Mouse (Mus musculus) limb, embryonic 14.5 days (tissue): ENCODE measurements around the gene Psmc3ip. TPM values are rescaled to one million over a fixed set of nuclear protein-coding genes. Genes with fewer than 3 reads are reported as not detected.
A peak's percentile ranks its signal among the peaks of the same experiment; 100 is the strongest.

Experiments used
- ATAC-seq: fragments of 200-750 bp; cut with Nextera tagmentation; 2 replicates; pipeline ENCODE4 v1.8.0; 2017; ENCODE audit warnings: low read depth, moderate number of reproducible peaks, moderate TSS enrichment; ENCODE audit not compliant: low FRiP score
- DNase-seq: peaks from one replicate; pipeline ENCODE4 v3.0.0-alpha.2; 2015; ENCODE audit warnings: low spot score
- H3K27ac ChIP-seq: fragments of 300-500 bp; sonication (generic); replicated peaks from 2 replicates; pipeline ENCODE4 v1.5.1; 2014; ENCODE audit warnings: low read depth, mild to moderate bottlenecking, low read length, moderate library complexity, mixed read lengths
- H3K27me3 ChIP-seq: fragments of 300-500 bp; sonication (generic); 2 replicates; pipeline ENCODE4 v1.6.1; 2014; ENCODE audit warnings: low read length, mixed read lengths; ENCODE audit not compliant: control insufficient read depth, insufficient read depth
- H3K36me3 ChIP-seq: fragments of 300-500 bp; sonication (generic); 2 replicates; pipeline ENCODE4 v1.6.1; 2014; ENCODE audit warnings: mild to moderate bottlenecking, low read length, moderate library complexity, mixed read lengths; ENCODE audit not compliant: control insufficient read depth, insufficient read depth
- H3K4me1 ChIP-seq: fragments of 300-500 bp; sonication (generic); 2 replicates; pipeline ENCODE4 v1.6.1; 2014; ENCODE audit warnings: antibody characterized with exemption, low read length, mixed read lengths; ENCODE audit not compliant: control insufficient read depth, insufficient read depth
- H3K4me2 ChIP-seq: fragments of 300-500 bp; sonication (generic); replicated peaks from 2 replicates; pipeline ENCODE4 v1.6.1; 2014; ENCODE audit warnings: low read depth, mild to moderate bottlenecking, low read length, moderate library complexity; ENCODE audit not compliant: severe bottlenecking
- H3K4me3 ChIP-seq: fragments of 300-500 bp; sonication (generic); replicated peaks from 2 replicates; pipeline ENCODE4 v1.5.1; 2014; ENCODE audit warnings: low read length
- H3K9ac ChIP-seq: fragments of 300-500 bp; sonication (generic); 2 replicates; pipeline ENCODE4 v1.6.1; 2014; ENCODE audit warnings: mild to moderate bottlenecking, low read depth, low read length, moderate library complexity; ENCODE audit not compliant: severe bottlenecking
- H3K9me3 ChIP-seq: fragments of 300-500 bp; sonication (generic); 2 replicates; pipeline ENCODE4 v1.6.1; 2016; ENCODE audit warnings: low read length; ENCODE audit not compliant: control insufficient read depth
- POLR2A ChIP-seq: fragments of 200-500 bp; IDR thresholded peaks from 2 replicates; pipeline ENCODE4 v1.8.0; 2012; ENCODE audit warnings: inconsistent platforms, mild to moderate bottlenecking, moderate library complexity, borderline replicate concordance; ENCODE audit not compliant: insufficient read depth, insufficient read length; ENCODE audit errors: extremely low read depth
- WGBS: fragments of 180-500 bp; shearing (Covaris S2); extraction: QIAGEN DNeasy Blood & Tissue Kit; methylation state at CpG from one replicate; pipeline ENCODE4 v1.1.7; 2014; 5-methylcytosine and 5-hydroxymethylcytosine counted together
- polyA plus RNA-seq, 2 experiments: library from polyadenylated mRNA; depleted of rRNA in 1 of 2; stranded (reverse) in 1 of 2; unstranded in 1 of 2; fragments of >200 nt; fragmentation: Nextera tagmentation in 1 of 2; extraction: Ambion mirVana in 1 of 2; gene quantifications; 2 replicates each; pipeline versions ENCODE4 v1.2.1 to v1.2.3; 2012 to 2014

Gene Psmc3ip
- polyA plus RNA-seq, 2 experiments: 24.3 to 32.9 TPM

GRCm38 (mm10) chr11:101112186-101112585 lies 16.9 kb upstream of the Psmc3ip start:
- H3K9ac ChIP-seq: no peak overlapping the region
- WGBS: 85% methylated on average over 3 of the region's 3 CpGs
- DNase-seq: no peak

GRCm38 (mm10) chr11:101111178-101111577 lies 15.9 kb upstream of the Psmc3ip start:
- Histone ChIP-seq H3K27me3 (no peaks in the 10 kb centered on the region), H3K36me3 (peaks cover 3% of the 10 kb centered on the region; the same call in 1 of the 2 replicates), H3K9me3 (no peaks in the 10 kb centered on the region), H3K9ac (no peak overlapping the region), H3K27ac (no peak overlapping the region), H3K4me2 (no peak overlapping the region), H3K4me3 (no peak overlapping the region), H3K4me1 (no peaks in the 10 kb centered on the region)
- ATAC-seq (no peak), DNase-seq (no peak)
- TF ChIP-seq POLR2A: no peak
- WGBS: 88% methylated on average over 4 of the region's 4 CpGs

More at GRCm38 (mm10) chr11:101112186-101112585, 16.9 kb upstream of the Psmc3ip start:
- peaks cover 9% of the 10 kb centered on the region; the same call in 1 of the 2 replicates for H3K36me3 ChIP-seq
- no peak for TF ChIP-seq POLR2A
- no peak for ATAC-seq
- H3K4me2 ChIP-seq: no peak overlapping the region
- H3K9me3 ChIP-seq: no peaks in the 10 kb centered on the region
- no peak overlapping the region for H3K27ac ChIP-seq
- no peak overlapping the region for H3K4me3 ChIP-seq
- H3K4me1 ChIP-seq: no peaks in the 10 kb centered on the region
- H3K27me3 ChIP-seq: no peaks in the 10 kb centered on the region

- peaks cover 7% of the 10 kb centered on the region for H3K36me3 ChIP-seq
- no peaks in the 10 kb centered on the region for H3K9me3 ChIP-seq
- TF ChIP-seq POLR2A: no peak
- no peak overlapping the region for H3K4me3 ChIP-seq
- 49% methylated on average over 5 of the region's 5 CpGs for WGBS
- no peak overlapping the region for H3K27ac ChIP-seq
- no peak for DNase-seq
- ATAC-seq: no peak
- no peaks in the 10 kb centered on the region for H3K27me3 ChIP-seq
- no peaks in the 10 kb centered on the region for H3K4me1 ChIP-seq
- no peak overlapping the region for H3K4me2 ChIP-seq
- no peak overlapping the region for H3K9ac ChIP-seq
These were observed 15.5 kb upstream of the Psmc3ip start for GRCm38 (mm10) chr11:101110708-101111107.

- no peaks in the 10 kb centered on the region for H3K9me3 ChIP-seq
- no peak overlapping the region for H3K4me2 ChIP-seq
- no peaks in the 10 kb centered on the region for H3K27me3 ChIP-seq
- no peaks in the 10 kb centered on the region for H3K4me1 ChIP-seq
- 82% methylated on average over 4 of the region's 4 CpGs for WGBS
- H3K9ac ChIP-seq: no peak overlapping the region
- ATAC-seq (no peak), DNase-seq (no peak)
- no peak overlapping the region for H3K4me3 ChIP-seq
- H3K27ac ChIP-seq: no peak overlapping the region
- H3K36me3 ChIP-seq: peaks cover 17% of the 10 kb centered on the region
- no peak for TF ChIP-seq POLR2A
These were observed 14.1 kb upstream of the Psmc3ip start for GRCm38 (mm10) chr11:101109351-101109750.

- Histone ChIP-seq H3K27ac (no peak overlapping the region), H3K9me3 (no peaks in the 10 kb centered on the region), H3K9ac (no peak overlapping the region), H3K36me3 (peaks cover 73% of the 10 kb centered on the region), H3K27me3 (no peaks in the 10 kb centered on the region), H3K4me2 (no peak overlapping the region), H3K4me3 (no peak overlapping the region), H3K4me1 (no peaks in the 10 kb centered on the region)
- TF ChIP-seq POLR2A: no peak
- WGBS: 74% methylated on average over 5 of the region's 5 CpGs
- ATAC-seq: no peak
- DNase-seq: peak; percentile 20
These were observed 7.8 kb upstream of the Psmc3ip start for GRCm38 (mm10) chr11:101103011-101103410.

- Histone ChIP-seq H3K9me3 (no peaks in the 10 kb centered on the region), H3K4me3 (no peak overlapping the region), H3K27ac (no peak overlapping the region), H3K4me1 (peaks cover 6% of the 10 kb centered on the region; the same call in 1 of the 2 replicates), H3K4me2 (no peak overlapping the region), H3K27me3 (no peaks in the 10 kb centered on the region), H3K36me3 (peaks cover 70% of the 10 kb centered on the region), H3K9ac (no peak overlapping the region)
- WGBS: 95% methylated on average over 8 of the region's 8 CpGs
- no peak for TF ChIP-seq POLR2A
- DNase-seq (no peak), ATAC-seq (no peak)
These were observed 3.0 kb upstream of the Psmc3ip start for GRCm38 (mm10) chr11:101098231-101098630.
